Mouse (Mus musculus) brain, embryonic 18.5 days (tissue): ENCODE data around the gene Unc50.

Experiments used
- DNase-seq: peaks from one replicate; pipeline ENCODE4 v3.0.0-alpha.2; 2012; ENCODE audit warnings: low read depth, low spot score

Unc50 gene

DNA sequence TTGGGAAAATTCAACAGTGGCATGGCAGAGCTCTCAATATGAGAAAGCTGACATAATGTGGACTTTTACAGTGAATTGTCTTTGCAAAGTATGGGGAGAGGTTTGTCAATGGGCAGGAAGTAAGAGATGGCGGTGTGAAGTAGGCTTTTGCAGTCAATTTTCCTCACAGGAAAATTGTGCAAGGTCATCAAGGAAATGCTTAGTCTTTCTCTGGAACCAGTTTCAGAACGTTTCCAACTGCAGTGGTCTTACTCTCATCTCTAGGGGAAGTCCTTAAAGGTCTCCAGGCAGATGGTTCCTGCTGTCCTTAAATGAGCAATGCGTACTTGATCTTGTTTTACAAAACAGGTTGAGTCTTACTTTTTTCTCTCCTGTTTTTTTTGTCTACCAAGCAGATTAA is 57.1 kb downstream of the Unc50 start:
- DNase-seq, result no peak

DNA sequence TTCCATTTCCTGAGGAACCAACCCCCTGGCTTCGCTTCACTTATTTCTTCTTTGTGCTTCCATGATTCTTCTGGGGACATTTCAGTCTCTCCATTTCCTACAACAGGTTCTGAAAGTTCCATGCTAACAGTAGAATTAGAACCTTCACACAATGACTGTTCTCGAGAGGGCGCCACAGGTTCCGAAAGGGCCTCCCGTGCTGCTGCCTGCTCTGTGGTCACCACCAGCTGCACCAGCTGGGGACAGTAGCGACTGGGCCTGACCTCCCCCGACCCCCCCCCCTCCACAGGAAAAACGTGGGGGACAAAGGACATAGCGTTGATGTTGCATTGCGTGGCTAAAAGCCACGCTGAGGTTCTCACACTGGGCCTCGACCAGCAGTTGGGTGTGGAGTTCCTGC is 58.6 kb downstream of the Unc50 start:
- DNase-seq, result no peak
